Mouse (Mus musculus) embryonic fibroblast, embryonic 13.5 days (primary cell): ENCODE measurements at regions not wholly inside any gene's neighbourhood (a gene's known extent, or its start where the extent isn't known, plus 50 kb on each side); places are given as distances from the start of the nearest gene placed in this dataset.

Source experiments
- CTCF ChIP-seq: IDR thresholded peaks from 2 replicates; pipeline ENCODE4 v1.5.1; 2011; ENCODE audit warnings: mild to moderate bottlenecking, control low read depth, low read length, moderate library complexity, borderline replicate concordance; ENCODE audit not compliant: insufficient read depth
- POLR2A ChIP-seq: IDR thresholded peaks from 2 replicates; pipeline ENCODE4 v1.6.1; 2011; ENCODE audit warnings: low read depth, mild to moderate bottlenecking, control low read depth, low read length, moderate library complexity

DNA sequence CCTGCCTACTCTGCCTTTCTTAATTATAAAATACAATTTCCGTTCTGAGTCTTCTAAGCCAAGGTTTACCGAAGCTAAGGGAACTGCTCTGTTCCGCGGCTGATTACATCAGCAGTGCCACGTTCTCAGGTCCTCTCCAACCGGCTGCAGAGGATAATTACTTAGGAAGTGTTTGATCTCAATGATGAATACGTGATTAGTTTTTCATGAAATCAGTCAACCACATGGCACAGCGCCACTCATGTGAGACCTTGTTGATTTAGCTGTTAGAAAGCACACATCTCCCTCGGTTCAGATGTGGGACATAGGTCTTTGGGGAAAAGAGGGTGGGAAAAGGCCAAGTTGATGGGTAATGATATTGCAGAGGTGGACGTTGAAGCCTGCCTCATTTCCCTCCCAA lies 141.7 kb downstream of the Pou4f1 start:
- TF ChIP-seq POLR2A, result no peak
- TF ChIP-seq CTCF, result no peak
